Comparison of ENCODE assay signal across 8 mouse cellular contexts in the genomic region with DNA sequence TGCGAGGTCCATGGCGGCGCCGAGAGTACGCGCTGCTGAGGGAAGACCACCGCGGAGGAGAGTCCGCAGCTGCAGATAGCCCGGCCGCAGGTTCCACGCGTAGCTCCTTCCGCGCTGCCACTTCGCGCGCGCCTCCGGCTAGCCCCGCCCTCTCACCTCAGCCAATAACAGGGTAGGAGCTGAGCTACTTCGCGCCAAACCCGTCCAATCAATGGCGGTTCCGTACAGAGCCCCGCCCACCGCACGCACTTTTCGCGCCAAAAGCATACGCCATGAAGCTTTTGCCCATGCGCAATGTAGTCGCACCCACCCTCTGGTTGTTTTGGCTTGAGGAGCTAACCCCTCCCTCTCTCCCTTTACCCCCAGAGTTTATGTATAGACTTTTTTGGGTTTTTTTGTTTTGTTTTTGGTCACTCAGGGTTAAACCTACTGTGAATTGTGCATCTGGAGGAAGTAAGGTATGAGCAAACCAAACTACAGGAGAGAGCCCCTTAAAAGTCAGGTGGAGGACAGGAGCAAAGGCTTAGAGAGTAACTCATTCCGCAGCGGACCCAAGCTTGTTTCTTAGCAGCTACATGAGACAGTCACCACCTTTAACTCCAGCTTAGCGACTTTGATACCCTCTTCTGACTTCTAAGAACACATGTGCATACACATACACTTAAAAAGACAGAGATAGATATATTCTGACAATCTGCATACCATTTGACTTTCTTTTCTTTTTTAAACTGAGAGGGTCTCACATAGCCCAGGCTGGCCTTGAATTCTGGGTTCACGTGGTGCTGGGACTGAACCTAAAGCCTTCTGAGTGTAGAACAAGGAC. TPM values are rescaled to one million over a fixed set of nuclear protein-coding genes. Genes with fewer than 3 reads are reported as not detected.
A peak's percentile ranks its signal among the peaks of the same experiment; 100 is the strongest.
DNase-seq lines count a peak whose midpoint lies in the region; ATAC-seq and TF ChIP-seq lines count a peak whose summit lies in the region.

A gene (minus strand): TSS at position 111 of the 823 bp plus-strand sequence.

- peaks cover 63% of the 10 kb centered on the region for H3K36me3 ChIP-seq in forebrain, embryonic 10.5 days (replicated peaks)
- peaks cover 32% of the 10 kb centered on the region; the same call in 1 of the 2 replicates for H3K36me3 ChIP-seq in heart, embryonic 15.5 days
- peaks cover 42% of the 10 kb centered on the region for H3K36me3 ChIP-seq in liver, embryonic 14.5 days (replicated peaks; ENCODE audit: control insufficient read depth, insufficient read depth, low read depth)
- H3K36me3 ChIP-seq in neural tube, embryonic 11.5 days (ENCODE audit: control insufficient read depth, insufficient read depth, low read length), result 0 out of 2 replicates have a peak, but pooled peaks cover 2% of the 10 kb centered on the region
- peaks cover 5% of the 10 kb centered on the region for H3K36me3 ChIP-seq in stomach, postnatal 0 days (ENCODE audit: control insufficient read depth, insufficient read depth, low read length)

- TF ChIP-seq CTCF in liver, embryonic 14.5 days (IDR thresholded peaks at IDR 0.05; ENCODE audit: low read depth), result no peak
- no peak for TF ChIP-seq CTCF in stomach, postnatal 0 days (IDR thresholded peaks at IDR 0.05; ENCODE audit: low read depth)

- H3K4me2 ChIP-seq in heart, embryonic 15.5 days, result peak within 1 kb of the TSS; percentile 84
- peak within 1 kb of the TSS; percentile 91 for H3K4me2 ChIP-seq in liver, embryonic 14.5 days (ENCODE audit: low read depth)
- H3K4me2 ChIP-seq in neural tube, embryonic 11.5 days (ENCODE audit: low read depth), result peak within 1 kb of the TSS; percentile 49
- peak within 1 kb of the TSS; percentile 79 for H3K4me2 ChIP-seq in stomach, postnatal 0 days (replicated peaks; ENCODE audit: low read depth)

- no peaks in the 10 kb centered on the region for H3K27me3 ChIP-seq in forebrain, embryonic 10.5 days (ENCODE audit: poor library complexity, severe bottlenecking)
- no peaks in the 10 kb centered on the region for H3K27me3 ChIP-seq in heart, embryonic 15.5 days
- no peaks in the 10 kb centered on the region for H3K27me3 ChIP-seq in liver, embryonic 14.5 days (ENCODE audit: control insufficient read depth, insufficient read depth, low read length)
- H3K27me3 ChIP-seq in neural tube, embryonic 11.5 days (ENCODE audit: control insufficient read depth, insufficient read depth, low read length), result no peaks in the 10 kb centered on the region
- H3K27me3 ChIP-seq in stomach, postnatal 0 days (ENCODE audit: control insufficient read depth, insufficient read depth, low read length), result no peaks in the 10 kb centered on the region

- peaks cover 31% of the 10 kb centered on the region for H3K4me1 ChIP-seq in forebrain, embryonic 10.5 days
- peaks cover 33% of the 10 kb centered on the region for H3K4me1 ChIP-seq in heart, embryonic 15.5 days (replicated peaks)
- peaks cover 24 to 32% of the 10 kb centered on the region in 2 experiments for H3K4me1 ChIP-seq in liver, embryonic 14.5 days (replicated peaks; ENCODE audit: control insufficient read depth in 2 of 2, insufficient read depth in 2 of 2, low read length in 1 of 2)
- H3K4me1 ChIP-seq in neural tube, embryonic 11.5 days (ENCODE audit: control insufficient read depth, insufficient read depth, low read length), result 0 out of 2 replicates have a peak, but pooled peaks cover 3% of the 10 kb centered on the region
- peaks cover 2% of the 10 kb centered on the region; the same call in 1 of the 2 replicates for H3K4me1 ChIP-seq in stomach, postnatal 0 days (replicated peaks; ENCODE audit: control insufficient read depth, insufficient read depth)

- peak; percentile 43; the same call in 1 of the 2 replicates for TF ChIP-seq EP300 in liver, embryonic 14.5 days (IDR thresholded peaks at IDR 0.05; ENCODE audit: low read depth)
- no peak for TF ChIP-seq EP300 in stomach, postnatal 0 days (optimal IDR thresholded peaks at IDR 0.05)

- peak within 1 kb of the TSS; percentile 88 for H3K4me3 ChIP-seq in forebrain, embryonic 10.5 days
- peak within 1 kb of the TSS; percentile 87 for H3K4me3 ChIP-seq in heart, embryonic 15.5 days
- H3K4me3 ChIP-seq in liver, embryonic 14.5 days (ENCODE audit: insufficient read depth in 1 of 2, low read depth in 2 of 2, low read length in 2 of 2), result peak within 1 kb of the TSS; percentile 72 to 90
- peak within 1 kb of the TSS; percentile 63 for H3K4me3 ChIP-seq in neural tube, embryonic 11.5 days (ENCODE audit: low read depth, low read length)
- peak within 1 kb of the TSS; percentile 82 for H3K4me3 ChIP-seq in stomach, postnatal 0 days (ENCODE audit: low read depth, low read length)

- peak; percentile 96 for ATAC-seq in heart, embryonic 15.5 days (replicated peaks; ENCODE audit: insufficient number of reproducible peaks, insufficient read depth, low FRiP score, low read depth)
- peak; percentile 97 for ATAC-seq in liver, embryonic 14.5 days (ENCODE audit: insufficient read depth)
- peak; percentile 98 for ATAC-seq in neural tube, embryonic 11.5 days (ENCODE audit: insufficient read depth, low FRiP score, low TSS enrichment)
- peak; percentile 98 for ATAC-seq in stomach, postnatal 0 days (ENCODE audit: low FRiP score, low TSS enrichment)

- peak within 1 kb of the TSS; percentile 97 for H3K27ac ChIP-seq in forebrain, embryonic 10.5 days
- H3K27ac ChIP-seq in heart, embryonic 15.5 days, result peak within 1 kb of the TSS; percentile 94
- H3K27ac ChIP-seq in liver, embryonic 14.5 days, result peak within 1 kb of the TSS; percentile 70
- H3K27ac ChIP-seq in neural tube, embryonic 11.5 days (ENCODE audit: low read depth, low read length), result peak within 1 kb of the TSS; percentile 74
- peak within 1 kb of the TSS; percentile 88 for H3K27ac ChIP-seq in stomach, postnatal 0 days (replicated peaks)

- WGBS in forebrain, embryonic 10.5 days, result 3% methylated on average over 38 of the region's 38 CpGs
- WGBS in heart, embryonic 15.5 days, result 3% methylated on average over 38 of the region's 38 CpGs
- 2% methylated on average over 32 of the region's 38 CpGs for WGBS in liver, embryonic 14.5 days (ENCODE audit: insufficient replicate concordance)
- 3% methylated on average over 38 of the region's 38 CpGs for WGBS in neural tube, embryonic 11.5 days
- 2% methylated on average over 38 of the region's 38 CpGs for WGBS in stomach, postnatal 0 days

- no peaks in the 10 kb centered on the region for H3K9me3 ChIP-seq in forebrain, embryonic 10.5 days
- H3K9me3 ChIP-seq in heart, embryonic 15.5 days (replicated peaks), result no peaks in the 10 kb centered on the region
- H3K9me3 ChIP-seq in liver, embryonic 14.5 days (ENCODE audit: control insufficient read depth, low read length), result no peaks in the 10 kb centered on the region
- H3K9me3 ChIP-seq in neural tube, embryonic 11.5 days (ENCODE audit: control insufficient read depth, low read length), result no peaks in the 10 kb centered on the region
- H3K9me3 ChIP-seq in stomach, postnatal 0 days (ENCODE audit: control insufficient read depth, low read length), result no peaks in the 10 kb centered on the region

- H3K9ac ChIP-seq in heart, embryonic 15.5 days, result peak within 1 kb of the TSS; percentile 77
- peak within 1 kb of the TSS; percentile 78 for H3K9ac ChIP-seq in liver, embryonic 14.5 days (replicated peaks)
- peak within 1 kb of the TSS; percentile 82 for H3K9ac ChIP-seq in neural tube, embryonic 11.5 days (ENCODE audit: low read length)
- peak within 1 kb of the TSS; percentile 72 for H3K9ac ChIP-seq in stomach, postnatal 0 days (ENCODE audit: low read length)

- peak; percentile 87 to 92 for DNase-seq in CD8-positive naive resting alpha-beta T cell, adult 2 months (ENCODE audit: low read depth in 2 of 2, low spot score in 2 of 2)
- peak; percentile 94 for DNase-seq in c-Kit-positive CD71-negative TER-119-negative erythroid progenitor cells, embryonic 14.5 days (ENCODE audit: low read depth)
- peak; percentile 94 for DNase-seq in forebrain, embryonic 10.5 days (ENCODE audit: extremely low spot score, low spot score)
- peak; percentile 97 for DNase-seq in kidney, postnatal 25 days
- DNase-seq in liver, embryonic 14.5 days (ENCODE audit: low read depth in 3 of 3, low spot score in 3 of 3), result peak; percentile 92 to 94 (median 93)
- DNase-seq in neural tube, embryonic 11.5 days (ENCODE audit: low spot score), result peak; percentile 95
- DNase-seq in stomach, postnatal 0 days (ENCODE audit: low spot score), result peak; percentile 94

RNA-seq across cellular contexts. Expression of the gene that starts here (rescaled TPM):
- 378 and 390 TPM in 2 replicates for polyA plus RNA-seq in forebrain, embryonic 10.5 days (2016; fragmentation: Nextera tagmentation; extraction: Ambion mirVana)
- polyA plus RNA-seq in heart, embryonic 15.5 days (2015; fragmentation: Nextera tagmentation; extraction: Ambion mirVana), result 118 and 153 TPM in 2 replicates
- 77.5 and 110 TPM in 2 replicates for polyA plus RNA-seq in liver, embryonic 14.5 days (2012; rRNA removed)
- 231 and 251 TPM in 2 replicates for polyA plus RNA-seq in liver, embryonic 14.5 days (2014; fragmentation: Nextera tagmentation; extraction: Ambion mirVana)
- polyA plus RNA-seq in neural tube, embryonic 11.5 days (2014; fragmentation: Nextera tagmentation; extraction: Ambion mirVana), result 292 and 301 TPM in 2 replicates
- polyA plus RNA-seq in stomach, postnatal 0 days (2015; fragmentation: Nextera tagmentation; extraction: Ambion mirVana), result 54.9 and 58.3 TPM in 2 replicates

Comparison
In these comparisons a context has a peak if more than half of its experiments do, and no peak if none do; other contexts are left out.
1. Peak in every context shown above with its lines: DNase-seq, ATAC-seq, H3K4me3 ChIP-seq and H3K27ac ChIP-seq.